8 mouse cellular contexts compared by ENCODE assay signal in genomic region chr1:91380453-91381090, GRCm38 (mm10). TPM values are rescaled to one million over a fixed set of nuclear protein-coding genes. Genes with fewer than 3 reads are reported as not detected.
DNase-seq lines count a peak whose midpoint lies in the region; ATAC-seq lines count a peak whose summit lies in the region.

No protein-coding gene starts in this region.

- DNase-seq in left cerebral cortex, adult 18-20 months (ENCODE audit: low spot score in 2 of 2): peak; percentile 80 to 85
- DNase-seq in left cerebral cortex, adult 11 months (ENCODE audit: low spot score): no peak
- peak; percentile 65 for DNase-seq in cerebellum, adult 8-10 months
- DNase-seq in frontal cortex, adult 2 months (ENCODE audit: extremely low spot score in 1 of 2, low spot score in 1 of 2): peak; percentile 42 to 85
- peak; percentile 86 for DNase-seq in left cerebral cortex, postnatal 4 days
- DNase-seq in spleen, postnatal 10 days (ENCODE audit: low spot score in 2 of 2): peak; percentile 74 to 90

- H3K27me3 ChIP-seq in intestine, embryonic 16.5 days (replicated peaks; ENCODE audit: control insufficient read depth, insufficient read depth, low read length): no peaks in the 10 kb centered on the region
- no peaks in the 10 kb centered on the region for H3K27me3 ChIP-seq in midbrain, embryonic 13.5 days

- no peak overlapping the region for H3K27ac ChIP-seq in intestine, embryonic 16.5 days (ENCODE audit: low read length)
- no peak overlapping the region for H3K27ac ChIP-seq in midbrain, embryonic 13.5 days

- peaks cover 27% of the 10 kb centered on the region for H3K36me3 ChIP-seq in intestine, embryonic 16.5 days (ENCODE audit: control insufficient read depth, insufficient read depth, low read length)
- peaks cover 94% of the 10 kb centered on the region for H3K36me3 ChIP-seq in midbrain, embryonic 13.5 days

- no peaks in the 10 kb centered on the region for H3K9me3 ChIP-seq in intestine, embryonic 16.5 days (ENCODE audit: control insufficient read depth, low read length)
- H3K9me3 ChIP-seq in midbrain, embryonic 13.5 days: no peaks in the 10 kb centered on the region

- no peak overlapping the region for H3K9ac ChIP-seq in intestine, embryonic 16.5 days (ENCODE audit: low read depth, low read length)
- no peak overlapping the region for H3K9ac ChIP-seq in midbrain, embryonic 13.5 days (replicated peaks)

- peak; percentile 70 for ATAC-seq in intestine, embryonic 16.5 days
- peak; percentile 66 for ATAC-seq in midbrain, embryonic 13.5 days

- WGBS in intestine, embryonic 16.5 days: 53% methylated on average over 7 of the region's 7 CpGs
- 61% methylated on average over 7 of the region's 7 CpGs for WGBS in midbrain, embryonic 13.5 days

- H3K4me3 ChIP-seq in intestine, embryonic 16.5 days (ENCODE audit: low read length): no peak overlapping the region
- no peak overlapping the region for H3K4me3 ChIP-seq in midbrain, embryonic 13.5 days (replicated peaks)

- no peak overlapping the region for H3K4me2 ChIP-seq in intestine, embryonic 16.5 days (ENCODE audit: low read depth, low read length)
- H3K4me2 ChIP-seq in midbrain, embryonic 13.5 days (replicated peaks): no peak overlapping the region

- intact Hi-C loops in left cerebral cortex, postnatal 4 days (cut with DNase I): no loop called here

- no peaks in the 10 kb centered on the region for H3K4me1 ChIP-seq in intestine, embryonic 16.5 days (ENCODE audit: control insufficient read depth, insufficient read depth, low read length)
- H3K4me1 ChIP-seq in midbrain, embryonic 13.5 days (replicated peaks): no peaks in the 10 kb centered on the region

RNA-seq across cellular contexts. Expression of gene Erfe, which starts 14.3 kb away (rescaled TPM):
- total RNA-seq in left cerebral cortex, adult 18-20 months (2021): under 1 TPM; 0.30 to 0.58 TPM
- polyA plus RNA-seq in frontal cortex, adult 2 months (2012; rRNA removed): 0.72 and 1.4 TPM in 2 replicates
- polyA plus RNA-seq in intestine, embryonic 16.5 days (2015; fragmentation: Nextera tagmentation; extraction: Ambion mirVana): 7.1 and 9.0 TPM in 2 replicates
- total RNA-seq in left cerebral cortex, postnatal 4 days (2021): under 1 TPM; 0.22 to 0.32 TPM
- 0.24 and 0.55 TPM in 2 replicates for polyA plus RNA-seq in midbrain, embryonic 13.5 days (2015; fragmentation: Nextera tagmentation; extraction: Ambion mirVana)

RNA-seq across cellular contexts. Expression of gene Ilkap, which starts 18.0 kb away (rescaled TPM):
- total RNA-seq in left cerebral cortex, adult 18-20 months (2021): 10 to 100 TPM; 60.1 to 64.3 TPM
- 92.2 and 97.3 TPM in 2 replicates for polyA plus RNA-seq in frontal cortex, adult 2 months (2012; rRNA removed)
- 102 and 112 TPM in 2 replicates for polyA plus RNA-seq in intestine, embryonic 16.5 days (2015; fragmentation: Nextera tagmentation; extraction: Ambion mirVana)
- total RNA-seq in left cerebral cortex, postnatal 4 days (2021): 10 to 100 TPM; 84.7 to 89.3 TPM
- polyA plus RNA-seq in midbrain, embryonic 13.5 days (2015; fragmentation: Nextera tagmentation; extraction: Ambion mirVana): 148 and 155 TPM in 2 replicates

RNA-seq across cellular contexts. Expression of gene Klhl30, which starts 29.8 kb away (rescaled TPM):
- under 1 TPM; 0.26 to 0.30 TPM for total RNA-seq in left cerebral cortex, adult 18-20 months (2021)
- polyA plus RNA-seq in frontal cortex, adult 2 months (2012; rRNA removed): 4.8 and 5.0 TPM in 2 replicates
- polyA plus RNA-seq in intestine, embryonic 16.5 days (2015; fragmentation: Nextera tagmentation; extraction: Ambion mirVana): 0.37 and 0.38 TPM in 2 replicates
- not detected for total RNA-seq in left cerebral cortex, postnatal 4 days (2021)
- 0.07 TPM in 1 of 2 replicates, not detected in the other for polyA plus RNA-seq in midbrain, embryonic 13.5 days (2015; fragmentation: Nextera tagmentation; extraction: Ambion mirVana)

RNA-seq across cellular contexts. Expression of gene Hes6, which starts 33.3 kb away (rescaled TPM):
- 10 to 100 TPM; 15.3 to 17.4 TPM for total RNA-seq in left cerebral cortex, adult 18-20 months (2021)
- polyA plus RNA-seq in frontal cortex, adult 2 months (2012; rRNA removed): 20.7 and 25.9 TPM in 2 replicates
- polyA plus RNA-seq in intestine, embryonic 16.5 days (2015; fragmentation: Nextera tagmentation; extraction: Ambion mirVana): 98.7 and 105 TPM in 2 replicates
- total RNA-seq in left cerebral cortex, postnatal 4 days (2021): 10 to 100 TPM; 61.6 to 65.6 TPM
- polyA plus RNA-seq in midbrain, embryonic 13.5 days (2015; fragmentation: Nextera tagmentation; extraction: Ambion mirVana): 316 and 357 TPM in 2 replicates

RNA-seq across cellular contexts. Expression of gene Espnl, which starts 58.7 kb away (rescaled TPM):
- total RNA-seq in left cerebral cortex, adult 18-20 months (2021): under 1 TPM; 0.16 to 0.26 TPM
- 0.21 and 0.28 TPM in 2 replicates for polyA plus RNA-seq in frontal cortex, adult 2 months (2012; rRNA removed)
- 0.07 and 0.09 TPM in 2 replicates for polyA plus RNA-seq in intestine, embryonic 16.5 days (2015; fragmentation: Nextera tagmentation; extraction: Ambion mirVana)
- under 1 TPM in 1 of 2 experiments, not detected in 1; 0.14 TPM for total RNA-seq in left cerebral cortex, postnatal 4 days (2021)
- polyA plus RNA-seq in midbrain, embryonic 13.5 days (2015; fragmentation: Nextera tagmentation; extraction: Ambion mirVana): 0.15 and 0.21 TPM in 2 replicates
